Mouse (Mus musculus) layer of hippocampus, adult 9-10 months (tissue): Measurements from ENCODE around the gene Nacc2.

Source experiments
- DNase-seq: peaks from one replicate; pipeline ENCODE4 v3.0.0; 2022; ENCODE audit warnings: low spot score

The Nacc2 gene

GRCm38 (mm10) chr2:26123079-26123648 lies at the start of gene Nacc2:
Gene Nacc2 (minus strand): TSS chr2:26123220.
- no peak for DNase-seq

GRCm38 (mm10) chr2:26172166-26172565 lies 49.1 kb upstream of the Nacc2 start:
- DNase-seq, result no peak

GRCm38 (mm10) chr2:26170376-26170775 lies 47.4 kb upstream of the Nacc2 start:
- DNase-seq, result no peak

- no peak for DNase-seq
These were observed 46.0 kb upstream of the Nacc2 start for GRCm38 (mm10) chr2:26168843-26169579.

GRCm38 (mm10) chr2:26166890-26167289 lies 43.9 kb upstream of the Nacc2 start:
- no peak for DNase-seq

- DNase-seq, result no peak
These were observed 35.0 kb upstream of the Nacc2 start for GRCm38 (mm10) chr2:26158064-26158463.

GRCm38 (mm10) chr2:26156191-26156977 lies 33.4 kb upstream of the Nacc2 start:
- no peak for DNase-seq

- DNase-seq, result no peak
These were observed 32.7 kb upstream of the Nacc2 start for GRCm38 (mm10) chr2:26155737-26156136.

GRCm38 (mm10) chr2:26154586-26154985 lies 31.6 kb upstream of the Nacc2 start:
- no peak for DNase-seq

GRCm38 (mm10) chr2:26153909-26154340 lies 30.9 kb upstream of the Nacc2 start:
- DNase-seq, result no peak

GRCm38 (mm10) chr2:26153295-26153694 lies 30.3 kb upstream of the Nacc2 start:
- no peak for DNase-seq

GRCm38 (mm10) chr2:26147706-26148370 lies 24.8 kb upstream of the Nacc2 start:
- no peak for DNase-seq

GRCm38 (mm10) chr2:26146337-26147042 lies 23.5 kb upstream of the Nacc2 start:
- DNase-seq, result no peak

GRCm38 (mm10) chr2:26145113-26145512 lies 22.1 kb upstream of the Nacc2 start:
- DNase-seq, result no peak

- no peak for DNase-seq
These were observed 21.3 kb upstream of the Nacc2 start for GRCm38 (mm10) chr2:26144331-26144730.

- DNase-seq, result no peak
These were observed 20.5 kb upstream of the Nacc2 start for GRCm38 (mm10) chr2:26143556-26143955.

GRCm38 (mm10) chr2:26142986-26143385 lies 20.0 kb upstream of the Nacc2 start:
- no peak for DNase-seq

- no peak for DNase-seq
These were observed 19.0 kb upstream of the Nacc2 start for GRCm38 (mm10) chr2:26141893-26142635.

GRCm38 (mm10) chr2:26140903-26141302 lies 17.9 kb upstream of the Nacc2 start:
- no peak for DNase-seq

- DNase-seq, result peak; percentile 97
These were observed 17.3 kb upstream of the Nacc2 start for GRCm38 (mm10) chr2:26140292-26140819.
